Comparison of ENCODE assay signal across 9 mouse cellular contexts in the genomic region with DNA sequence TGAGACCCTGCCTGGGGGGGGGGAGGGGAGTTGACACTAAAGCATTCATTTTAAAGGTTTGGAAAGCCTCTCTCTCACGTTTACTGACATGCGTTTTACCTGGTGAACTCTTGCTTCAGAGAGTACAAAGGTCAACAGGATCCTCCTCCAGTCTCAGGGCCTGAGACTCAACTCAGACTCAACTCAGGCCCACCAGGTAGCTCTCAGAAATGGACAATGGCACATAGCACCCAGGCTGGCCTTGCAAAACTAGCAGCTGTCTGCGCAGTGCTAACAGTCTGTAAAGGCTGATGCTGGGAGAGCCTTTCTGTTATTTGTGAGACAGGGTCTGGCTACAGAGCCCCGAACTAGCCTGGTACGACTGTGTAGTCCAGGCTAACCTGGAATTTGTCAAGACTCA. TPM values are rescaled to one million over a fixed set of nuclear protein-coding genes. Genes with fewer than 3 reads are reported as not detected.
DNase-seq lines count a peak whose midpoint lies in the region; ATAC-seq and TF ChIP-seq lines count a peak whose summit lies in the region.
"Had no signal": no experiment of that assay in that cellular context is flagged by ENCODE, and none has a peak within 500 bp of the region (broad histone marks: within the 10 kb centered on the region; RNA-seq: fewer than 3 reads in every experiment).

No protein-coding gene starts in this region.

- H3K9me3 ChIP-seq in forebrain, embryonic 10.5 days = no peaks in the 10 kb centered on the region
- H3K9me3 ChIP-seq in forebrain, postnatal 0 days (ENCODE audit: low read length) = no peaks in the 10 kb centered on the region
- no peaks in the 10 kb centered on the region for H3K9me3 ChIP-seq in ES-E14 (ENCODE audit: control insufficient read depth, insufficient read depth, low read depth, low read length)
- no peaks in the 10 kb centered on the region for H3K9me3 ChIP-seq in hindbrain, embryonic 14.5 days (ENCODE audit: control insufficient read depth, low read length)
- H3K9me3 ChIP-seq in liver, embryonic 16.5 days (replicated peaks; ENCODE audit: control insufficient read depth, low read length) = no peaks in the 10 kb centered on the region

- peak overlapping the region; percentile 87 for H3K4me3 ChIP-seq in forebrain, embryonic 10.5 days
- H3K4me3 ChIP-seq in forebrain, postnatal 0 days (ENCODE audit: low read depth, low read length) = no peak overlapping the region
- peak overlapping the region; percentile 80 to 90 for H3K4me3 ChIP-seq in ES-E14 (ENCODE audit: insufficient read depth in 1 of 2, low read depth in 1 of 2, low read length in 2 of 2, poor library complexity in 1 of 2, severe bottlenecking in 1 of 2)
- no peak overlapping the region for H3K4me3 ChIP-seq in hindbrain, embryonic 14.5 days (replicated peaks; ENCODE audit: low read length)
- H3K4me3 ChIP-seq in liver, embryonic 16.5 days (ENCODE audit: low read depth, low read length) = peak overlapping the region; percentile 91

- H3K27me3 ChIP-seq in forebrain, embryonic 10.5 days (ENCODE audit: poor library complexity, severe bottlenecking) = 0 out of 2 replicates have a peak, but pooled peaks cover 10% of the 10 kb centered on the region
- H3K27me3 ChIP-seq in forebrain, postnatal 0 days (ENCODE audit: insufficient read depth, low read length) = no peaks in the 10 kb centered on the region
- peaks cover 4% of the 10 kb centered on the region; the same call in 1 of the 2 replicates for H3K27me3 ChIP-seq in hindbrain, embryonic 14.5 days (ENCODE audit: control insufficient read depth, insufficient read depth, low read length)
- H3K27me3 ChIP-seq in liver, embryonic 16.5 days (ENCODE audit: control insufficient read depth, insufficient read depth, low read depth, low read length) = no peaks in the 10 kb centered on the region

- H3K27ac ChIP-seq in forebrain, embryonic 10.5 days = peak overlapping the region; percentile 94
- H3K27ac ChIP-seq in forebrain, postnatal 0 days (ENCODE audit: low read depth, low read length) = no peak overlapping the region
- no peak overlapping the region for H3K27ac ChIP-seq in ES-E14 (ENCODE audit: insufficient read depth, low read depth, low read length, poor library complexity, severe bottlenecking)
- no peak overlapping the region for H3K27ac ChIP-seq in hindbrain, embryonic 14.5 days
- H3K27ac ChIP-seq in liver, embryonic 16.5 days (ENCODE audit: low read length) = peak overlapping the region; percentile 84

- DNase-seq in forebrain, embryonic 10.5 days (ENCODE audit: extremely low spot score, low spot score) = no peak
- DNase-seq in forebrain, postnatal 0 days = no peak
- DNase-seq in ES-E14 (ENCODE audit: low read depth, low spot score) = no peak
- DNase-seq in hindbrain, embryonic 14.5 days (ENCODE audit: low spot score) = no peak
- no peak for DNase-seq in layer of hippocampus, postnatal 36 days
- no peak for DNase-seq in cerebellum, postnatal 4 days (ENCODE audit: low spot score in 2 of 2)
- DNase-seq in layer of hippocampus, adult 8-10 months (ENCODE audit: low spot score in 2 of 2) = no peak

- in situ Hi-C loops in ES-E14 (cut with MboI; ENCODE audit: low sequenced_read_pairs in 2 of 2, unreplicated experiment in 2 of 2) = no loop called here

- 56% methylated on average over 5 of the region's 5 CpGs for WGBS in forebrain, embryonic 10.5 days
- WGBS in forebrain, postnatal 0 days = 75% methylated on average over 5 of the region's 5 CpGs
- WGBS in hindbrain, embryonic 14.5 days = 62% methylated on average over 5 of the region's 5 CpGs
- 64% methylated on average over 5 of the region's 5 CpGs for WGBS in liver, embryonic 16.5 days (ENCODE audit: insufficient replicate concordance)

- ATAC-seq in forebrain, postnatal 0 days = no peak
- ATAC-seq in hindbrain, embryonic 14.5 days (ENCODE audit: low FRiP score) = no peak
- ATAC-seq in liver, embryonic 16.5 days (ENCODE audit: low read depth) = no peak

- H3K9ac ChIP-seq in forebrain, postnatal 0 days = no peak overlapping the region
- H3K9ac ChIP-seq in ES-E14 (ENCODE audit: insufficient read depth, low read depth, low read length, poor library complexity, severe bottlenecking) = peak overlapping the region; percentile 48
- peak overlapping the region; percentile 74; the same call in 1 of the 2 replicates for H3K9ac ChIP-seq in hindbrain, embryonic 14.5 days
- H3K9ac ChIP-seq in liver, embryonic 16.5 days (ENCODE audit: low read depth, low read length) = peak overlapping the region; percentile 93

- peaks cover 50% of the 10 kb centered on the region for H3K4me1 ChIP-seq in forebrain, embryonic 10.5 days
- peaks cover 16% of the 10 kb centered on the region for H3K4me1 ChIP-seq in forebrain, postnatal 0 days (ENCODE audit: insufficient read depth)
- peaks cover 10 to 13% of the 10 kb centered on the region in 2 experiments for H3K4me1 ChIP-seq in ES-E14 (ENCODE audit: control insufficient read depth in 2 of 2, insufficient read depth in 2 of 2, low read length in 2 of 2, poor library complexity in 1 of 2)
- peaks cover 21% of the 10 kb centered on the region for H3K4me1 ChIP-seq in hindbrain, embryonic 14.5 days (replicated peaks; ENCODE audit: control insufficient read depth, insufficient read depth, low read length)
- peaks cover 41% of the 10 kb centered on the region for H3K4me1 ChIP-seq in liver, embryonic 16.5 days (ENCODE audit: control insufficient read depth, low read depth, low read length)

- peaks cover 12% of the 10 kb centered on the region for H3K36me3 ChIP-seq in forebrain, embryonic 10.5 days (replicated peaks)
- H3K36me3 ChIP-seq in forebrain, postnatal 0 days (ENCODE audit: insufficient read depth) = no peaks in the 10 kb centered on the region
- no peaks in the 10 kb centered on the region for H3K36me3 ChIP-seq in ES-E14 (ENCODE audit: control insufficient read depth, insufficient read depth, low read length, poor library complexity, severe bottlenecking)
- no peaks in the 10 kb centered on the region for H3K36me3 ChIP-seq in hindbrain, embryonic 14.5 days (replicated peaks; ENCODE audit: control insufficient read depth, insufficient read depth)
- H3K36me3 ChIP-seq in liver, embryonic 16.5 days (ENCODE audit: control insufficient read depth, insufficient read depth) = no peaks in the 10 kb centered on the region

- H3K4me2 ChIP-seq in forebrain, postnatal 0 days (ENCODE audit: low read depth) = no peak overlapping the region
- peak overlapping the region; percentile 80 for H3K4me2 ChIP-seq in hindbrain, embryonic 14.5 days (replicated peaks)
- H3K4me2 ChIP-seq in liver, embryonic 16.5 days (ENCODE audit: low read depth, low read length) = peak overlapping the region; percentile 94

- TF ChIP-seq CTCF in forebrain, postnatal 0 days (IDR thresholded peaks at IDR 0.05; ENCODE audit: low read depth) = no peak

TF ChIP-seq in ES-E14, 5 proteins besides CTCF, POLR2A, EP300 and RAD21:
- TF ChIP-seq ZC3H11A (IDR thresholded peaks at IDR 0.05; ENCODE audit: borderline replicate concordance, low read depth, low read length) (no peak), CHD2 (IDR thresholded peaks at IDR 0.05; ENCODE audit: low read depth, low read length) (no peak), ZNF384 (IDR thresholded peaks at IDR 0.05; ENCODE audit: low read depth, low read length) (no peak), MAFK (IDR thresholded peaks at IDR 0.05; ENCODE audit: insufficient read depth, low read depth, low read length) (no peak), HCFC1 (IDR thresholded peaks at IDR 0.05; ENCODE audit: borderline replicate concordance, insufficient read depth, low read length) (no peak)

RNA-seq across cellular contexts. Expression of gene Bnip3, which starts 1.3 kb away (rescaled TPM):
- 111 and 127 TPM in 2 replicates for polyA plus RNA-seq in forebrain, embryonic 10.5 days (2016; fragmentation: Nextera tagmentation; extraction: Ambion mirVana)
- total RNA-seq in forebrain, postnatal 0 days (2014; rRNA removed) = 145 TPM in 2 replicates
- 98.8 and 108 TPM in 2 replicates for polyA plus RNA-seq in forebrain, postnatal 0 days (2015; fragmentation: Nextera tagmentation; extraction: Ambion mirVana)
- 56.6 and 73.8 TPM in 2 replicates for total RNA-seq in ES-E14 (2012; rRNA removed)
- 120 and 127 TPM in 2 replicates for polyA plus RNA-seq in hindbrain, embryonic 14.5 days (2014; fragmentation: Nextera tagmentation; extraction: Ambion mirVana)
- 186 and 192 TPM in 2 replicates for polyA plus RNA-seq in liver, embryonic 16.5 days (2015; fragmentation: Nextera tagmentation; extraction: Ambion mirVana)
- total RNA-seq in layer of hippocampus, postnatal 36 days (2021) = 100 to 1,000 TPM; 116 TPM
- 100 to 1,000 TPM; 112 to 124 (median 117) TPM for total RNA-seq in layer of hippocampus, adult 8-10 months (2022)

RNA-seq across cellular contexts. Expression of gene Jakmip3, which starts 32.6 kb away (rescaled TPM):
- polyA plus RNA-seq in forebrain, embryonic 10.5 days (2016; fragmentation: Nextera tagmentation; extraction: Ambion mirVana) = 0.43 and 0.47 TPM in 2 replicates
- 13.9 and 15.8 TPM in 2 replicates for total RNA-seq in forebrain, postnatal 0 days (2014; rRNA removed)
- 3.1 and 5.7 TPM in 2 replicates for polyA plus RNA-seq in forebrain, postnatal 0 days (2015; fragmentation: Nextera tagmentation; extraction: Ambion mirVana)
- total RNA-seq in ES-E14 (2012; rRNA removed) = 0.09 and 0.11 TPM in 2 replicates
- 11.2 and 11.8 TPM in 2 replicates for polyA plus RNA-seq in hindbrain, embryonic 14.5 days (2014; fragmentation: Nextera tagmentation; extraction: Ambion mirVana)
- polyA plus RNA-seq in liver, embryonic 16.5 days (2015; fragmentation: Nextera tagmentation; extraction: Ambion mirVana) = not detected in 2 replicates
- 10 to 100 TPM; 49.3 to 54.3 TPM for total RNA-seq in layer of hippocampus, postnatal 36 days (2021)
- total RNA-seq in layer of hippocampus, adult 8-10 months (2022) = 10 to 100 TPM; 51.6 to 59.5 (median 52.6) TPM
- total RNA-seq: common myeloid progenitor, adult 5-6 weeks had no signal

Comparison
In these comparisons a context has a peak if more than half of its experiments do, and no peak if none do; other contexts are left out.
1. H3K27ac ChIP-seq: peak in forebrain, embryonic 10.5 days (single experiment) and liver, embryonic 16.5 days (single experiment); none in forebrain, postnatal 0 days (single experiment), ES-E14 (single experiment) and hindbrain, embryonic 14.5 days (single experiment).
2. H3K4me3 ChIP-seq: peak in forebrain, embryonic 10.5 days (single experiment), ES-E14 (2 of 2) and liver, embryonic 16.5 days (single experiment); none in forebrain, postnatal 0 days (single experiment) and hindbrain, embryonic 14.5 days (single experiment).
3. RNA of gene Jakmip3, which starts 32.6 kb away (total RNA-seq): 49.3 to 54.3 TPM in layer of hippocampus, postnatal 36 days, 51.6 to 59.5 TPM in layer of hippocampus, adult 8-10 months and 13.9 to 15.8 TPM in forebrain, postnatal 0 days; 0.09 to 0.11 TPM in ES-E14; every median in the first group is over 10 times any median in the second.